Mouse (Mus musculus) kidney, postnatal 0 days (tissue): ENCODE data around the gene Myo16. TPM values are rescaled to one million over a fixed set of nuclear protein-coding genes. Genes with fewer than 3 reads are reported as not detected.

Source experiments
- ATAC-seq: fragments of 200-750 bp; cut with Nextera tagmentation; replicated peaks from 2 replicates; pipeline ENCODE4 v1.8.0; 2017; ENCODE audit warnings: low read depth, moderate number of reproducible peaks, moderate TSS enrichment, moderate library complexity; ENCODE audit not compliant: low FRiP score
- DNase-seq: peaks from one replicate; pipeline ENCODE4 v3.0.0-alpha.2; 2016; ENCODE audit warnings: low spot score
- H3K27ac ChIP-seq: fragments of 300-500 bp; sonication (generic); 2 replicates; pipeline ENCODE4 v1.5.1; 2014; ENCODE audit warnings: mild to moderate bottlenecking
- H3K27me3 ChIP-seq: fragments of 300-500 bp; sonication (generic); 2 replicates; pipeline ENCODE4 v1.6.1; 2014; ENCODE audit warnings: low read length, mixed read lengths; ENCODE audit not compliant: insufficient read depth
- H3K36me3 ChIP-seq: fragments of 300-500 bp; sonication (generic); 2 replicates; pipeline ENCODE4 v1.6.1; 2014; ENCODE audit warnings: low read length, mixed read lengths; ENCODE audit not compliant: insufficient read depth
- H3K4me1 ChIP-seq: fragments of 300-500 bp; sonication (generic); replicated peaks from 2 replicates; pipeline ENCODE4 v1.6.1; 2014; ENCODE audit warnings: antibody characterized with exemption, low read length, mixed read lengths; ENCODE audit not compliant: insufficient read depth
- H3K4me2 ChIP-seq: fragments of 300-500 bp; sonication (generic); 2 replicates; pipeline ENCODE4 v1.6.1; 2014; ENCODE audit warnings: mild to moderate bottlenecking, low read length, moderate library complexity, mixed read lengths
- H3K4me3 ChIP-seq: fragments of 300-500 bp; sonication (generic); replicated peaks from 2 replicates; pipeline ENCODE4 v1.5.1; 2014; ENCODE audit warnings: low read depth, low read length
- H3K9ac ChIP-seq: fragments of 300-500 bp; sonication (generic); 2 replicates; pipeline ENCODE4 v1.6.1; 2014; ENCODE audit warnings: low read depth, low read length
- H3K9me3 ChIP-seq: fragments of 300-500 bp; sonication (generic); replicated peaks from 2 replicates; pipeline ENCODE4 v1.6.1; 2016; ENCODE audit warnings: low read length, inconsistent platforms, mixed read lengths
- CTCF ChIP-seq: IDR thresholded peaks from 2 replicates; pipeline ENCODE4 v1.5.1; 2016; ENCODE audit warnings: antibody characterized with exemption, low read depth, mild to moderate bottlenecking, moderate library complexity
- WGBS: fragments of 180-500 bp; shearing (Covaris S2); extraction: QIAGEN DNeasy Blood & Tissue Kit; methylation state at CpG from one replicate; pipeline ENCODE4 v1.1.7; 2014; 5-methylcytosine and 5-hydroxymethylcytosine counted together
- polyA plus RNA-seq: library from polyadenylated mRNA; unstranded; fragments of >200 nt; fragmentation: Nextera tagmentation; extraction: Ambion mirVana; gene quantifications from 2 replicates; pipeline ENCODE4 v1.2.1, GENCODE M21; 2015

Gene Myo16
- 0.08 and 0.17 TPM in 2 replicates for polyA plus RNA-seq

DNA sequence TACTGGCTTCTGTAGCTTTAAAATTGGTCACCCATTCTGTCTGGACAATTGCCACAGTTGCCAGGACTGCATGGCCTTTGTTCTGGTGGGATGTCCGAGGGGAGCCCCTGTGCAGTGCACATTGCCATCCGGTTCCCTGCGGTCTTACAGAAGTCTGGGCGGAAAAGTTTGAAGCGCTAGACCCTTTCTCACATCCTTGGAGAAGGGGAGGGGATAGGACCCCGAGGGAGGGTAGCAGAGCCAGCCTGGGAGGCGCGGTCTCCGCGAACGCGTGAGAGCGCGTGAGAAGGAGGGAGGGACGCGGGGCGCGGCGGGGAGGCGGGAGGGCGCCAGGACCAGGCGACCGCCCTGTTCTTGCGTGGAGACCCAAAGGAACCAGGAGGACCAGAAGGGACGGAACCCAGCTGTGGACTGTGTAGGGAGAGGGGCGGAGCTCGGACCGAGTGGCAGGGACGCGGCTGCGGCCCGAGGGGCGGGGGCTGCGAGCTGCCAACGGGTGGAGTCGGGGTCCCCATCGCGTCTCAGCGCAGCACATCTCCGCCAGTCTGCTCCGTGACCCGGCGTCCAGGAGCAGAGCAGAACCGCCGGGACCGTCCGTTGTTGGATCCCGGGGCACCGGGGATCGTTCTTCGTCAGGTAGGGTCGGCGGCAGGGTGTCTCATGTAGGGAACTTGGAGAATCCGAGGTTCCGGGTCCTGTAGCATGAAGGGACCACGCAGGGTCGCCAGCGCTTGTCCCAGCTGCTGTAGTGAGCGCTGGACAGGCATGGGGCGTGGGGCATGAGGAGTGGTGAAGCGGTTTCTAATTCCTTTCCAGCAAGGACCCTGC is at the start of gene Myo16:
Gene Myo16 (plus strand): TSS at position 301 of the 828 bp plus-strand sequence.
- no peaks in the 10 kb centered on the region for H3K4me1 ChIP-seq
- no peak within 1 kb of the TSS for H3K27ac ChIP-seq
- peak within 1 kb of the TSS; percentile 43 for H3K4me3 ChIP-seq
- no peaks in the 10 kb centered on the region for H3K9me3 ChIP-seq
- WGBS, result 1% methylated on average over 60 of the region's 61 CpGs
- H3K36me3 ChIP-seq, result no peaks in the 10 kb centered on the region
- peak within 1 kb of the TSS; percentile 76 for H3K4me2 ChIP-seq
- peak within 1 kb of the TSS; percentile 40 for H3K9ac ChIP-seq
- peak; percentile 35 for DNase-seq
- peak; percentile 75 for ATAC-seq
- peaks cover 9% of the 10 kb centered on the region; the same call in 1 of the 2 replicates for H3K27me3 ChIP-seq
- TF ChIP-seq CTCF, result no peak

DNA sequence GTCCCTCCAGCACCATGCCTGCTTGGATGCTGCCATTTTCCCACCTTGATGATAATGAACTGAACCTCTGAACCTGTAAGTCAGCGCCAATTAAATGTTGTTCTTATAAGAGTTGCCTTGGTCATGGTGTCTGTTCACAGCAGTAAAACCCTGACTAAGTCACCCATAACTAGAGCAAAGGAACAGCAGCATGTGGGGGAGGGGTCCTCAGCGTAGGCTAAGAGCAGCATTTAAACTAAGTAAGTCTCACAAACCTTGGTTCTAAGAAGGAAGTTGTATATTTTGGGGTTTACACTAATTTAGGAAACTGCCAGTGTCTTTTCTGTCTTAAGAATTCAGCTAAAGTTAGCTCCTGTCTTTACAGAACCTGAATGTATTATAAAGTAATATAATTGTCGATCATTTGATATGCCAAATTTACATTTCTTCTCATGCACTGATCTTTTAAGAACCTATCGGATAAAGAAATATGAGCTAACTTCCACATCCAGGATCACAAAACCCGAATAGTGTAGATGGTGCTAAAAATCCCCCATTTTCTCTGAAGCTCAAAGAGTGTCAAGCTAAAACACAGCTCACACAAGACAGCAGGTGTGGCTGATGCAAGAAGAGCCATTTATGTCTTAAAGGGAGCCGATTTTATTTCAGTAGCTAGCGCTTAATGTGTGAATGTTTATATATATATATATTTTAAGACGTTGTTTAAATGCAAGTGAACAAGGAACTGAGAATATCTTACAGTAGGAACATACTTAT is 45.0 kb upstream of the Myo16 start:
- TF ChIP-seq CTCF, result no peak
- no peak overlapping the region for H3K4me3 ChIP-seq
- no peaks in the 10 kb centered on the region for H3K36me3 ChIP-seq
- no peak overlapping the region for H3K27ac ChIP-seq
- H3K4me1 ChIP-seq, result no peaks in the 10 kb centered on the region
- ATAC-seq (no peak), DNase-seq (no peak)
- no peak overlapping the region for H3K9ac ChIP-seq
- no peak overlapping the region for H3K4me2 ChIP-seq
- no peaks in the 10 kb centered on the region for H3K27me3 ChIP-seq
- 88% methylated on average over 8 of the region's 8 CpGs for WGBS
- no peaks in the 10 kb centered on the region for H3K9me3 ChIP-seq

DNA sequence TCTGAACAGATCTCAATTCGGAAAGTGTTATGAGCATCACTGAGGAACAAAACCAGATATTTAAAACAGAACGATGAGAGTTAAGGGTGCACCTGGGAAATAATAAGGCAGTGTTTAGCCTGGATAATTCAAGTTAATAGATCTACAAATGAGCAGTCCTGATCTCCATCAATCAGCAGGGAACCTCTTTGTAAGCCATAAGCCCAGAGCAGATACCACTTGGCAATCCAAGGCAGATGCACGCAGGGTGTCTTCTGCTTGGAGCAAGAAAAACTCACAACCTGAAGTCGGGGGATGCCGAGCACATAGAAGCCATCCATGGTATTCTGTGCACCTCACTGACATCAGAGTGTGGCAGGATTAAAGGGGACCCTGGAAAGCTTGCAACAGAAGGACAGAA is 31.0 kb upstream of the Myo16 start:
- DNase-seq (no peak), ATAC-seq (no peak)
- Histone ChIP-seq H3K9me3 (no peaks in the 10 kb centered on the region), H3K4me1 (no peaks in the 10 kb centered on the region), H3K27me3 (no peaks in the 10 kb centered on the region), H3K4me3 (no peak overlapping the region), H3K27ac (no peak overlapping the region), H3K9ac (no peak overlapping the region), H3K4me2 (no peak overlapping the region), H3K36me3 (no peaks in the 10 kb centered on the region)
- 89% methylated on average over 5 of the region's 5 CpGs for WGBS
- no peak for TF ChIP-seq CTCF

DNA sequence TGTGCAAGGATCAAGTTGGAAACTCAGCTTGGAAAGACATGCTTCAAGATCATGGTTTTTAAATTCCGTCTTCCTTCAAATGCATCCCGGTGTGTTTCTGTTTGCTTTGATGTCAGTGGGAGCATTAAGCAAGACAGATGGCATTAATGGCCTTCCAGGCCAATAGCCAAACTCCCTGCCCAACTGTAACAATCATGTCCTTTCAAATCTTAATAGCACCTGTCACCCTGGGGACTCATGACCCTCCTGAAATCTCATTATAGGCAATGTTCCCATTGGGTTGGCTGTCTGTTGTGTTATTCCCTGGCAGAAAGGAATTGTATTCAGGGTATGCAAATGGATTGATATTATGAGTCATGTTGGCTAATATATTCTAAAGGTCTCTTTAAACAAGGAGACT is 30.3 kb upstream of the Myo16 start:
- no peaks in the 10 kb centered on the region for H3K4me1 ChIP-seq
- DNase-seq, result no peak
- no peak overlapping the region for H3K4me2 ChIP-seq
- no peaks in the 10 kb centered on the region for H3K27me3 ChIP-seq
- no peak for ATAC-seq
- H3K36me3 ChIP-seq, result no peaks in the 10 kb centered on the region
- no peak overlapping the region for H3K9ac ChIP-seq
- TF ChIP-seq CTCF, result no peak
- H3K27ac ChIP-seq, result no peak overlapping the region
- H3K9me3 ChIP-seq, result no peaks in the 10 kb centered on the region
- WGBS, result 56% methylated on average over 2 of the region's 2 CpGs
- H3K4me3 ChIP-seq, result no peak overlapping the region

DNA sequence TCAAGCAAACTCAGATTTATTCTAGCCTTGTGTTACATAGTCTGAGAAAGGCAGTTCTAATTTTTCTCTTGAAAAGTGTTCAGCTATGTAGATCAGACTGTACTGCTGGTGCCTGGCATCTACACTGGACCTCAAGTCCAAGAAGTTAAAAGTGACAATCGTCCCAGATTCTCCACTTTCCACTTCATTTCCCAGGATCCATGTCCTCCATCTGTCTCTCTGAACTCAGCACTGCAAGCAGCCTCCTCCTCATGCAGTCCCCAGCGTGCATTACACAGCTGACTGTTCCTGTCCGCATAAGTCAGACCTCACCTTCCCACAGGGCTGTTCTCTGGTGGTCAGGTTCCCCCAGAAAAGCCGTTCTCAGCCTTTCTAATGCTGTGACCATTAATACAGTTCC is 28.0 kb upstream of the Myo16 start:
- no peaks in the 10 kb centered on the region for H3K36me3 ChIP-seq
- no peak overlapping the region for H3K27ac ChIP-seq
- H3K27me3 ChIP-seq, result no peaks in the 10 kb centered on the region
- H3K4me3 ChIP-seq, result no peak overlapping the region
- H3K4me1 ChIP-seq, result no peaks in the 10 kb centered on the region
- ATAC-seq (no peak), DNase-seq (no peak)
- TF ChIP-seq CTCF, result no peak
- WGBS, result 83% methylated on average over 4 of the region's 4 CpGs
- no peak overlapping the region for H3K9ac ChIP-seq
- no peak overlapping the region for H3K4me2 ChIP-seq
- no peaks in the 10 kb centered on the region for H3K9me3 ChIP-seq

DNA sequence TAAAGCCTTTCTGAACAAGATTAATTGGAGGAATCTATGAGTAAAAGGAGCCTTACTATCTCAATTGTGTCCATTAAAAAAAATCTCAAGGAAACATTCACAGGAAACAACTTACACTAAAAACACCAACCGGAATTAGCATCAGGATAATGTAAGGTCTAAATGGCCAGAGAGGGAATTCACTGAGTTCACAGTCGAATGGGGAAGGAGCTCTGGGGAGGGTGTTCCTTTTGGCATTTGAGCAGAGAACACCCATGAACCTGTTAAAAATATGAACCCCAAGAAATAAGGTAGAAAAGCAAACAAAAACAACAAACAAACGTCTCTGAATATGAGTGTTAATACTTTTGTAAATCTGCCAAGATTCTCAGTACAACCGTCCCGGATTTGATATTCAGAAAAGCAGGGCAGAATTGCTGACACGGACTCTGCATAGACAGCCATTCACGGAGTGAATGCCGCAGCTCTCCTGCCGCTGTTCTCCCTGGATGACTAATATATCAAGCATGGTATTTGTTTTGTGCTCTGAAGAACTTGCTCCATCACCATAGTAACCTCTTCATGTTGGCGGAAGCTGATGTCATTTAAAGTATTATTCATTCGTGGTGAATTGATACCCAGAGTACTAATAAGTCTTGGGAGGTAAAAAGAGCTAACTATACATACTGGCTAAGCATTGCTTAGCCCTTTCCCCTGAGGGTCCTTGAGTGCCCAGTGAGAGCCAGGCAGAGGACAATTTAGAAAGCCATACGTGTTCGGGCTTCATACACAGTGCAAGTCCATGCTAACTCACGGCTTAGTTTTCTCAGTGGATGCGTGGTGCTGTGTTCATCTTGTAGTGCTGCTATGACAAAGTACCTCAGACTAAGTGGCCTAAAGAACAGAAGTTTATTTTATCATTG is 22.9 kb upstream of the Myo16 start:
- Histone ChIP-seq H3K9ac (no peak overlapping the region), H3K9me3 (no peaks in the 10 kb centered on the region), H3K36me3 (no peaks in the 10 kb centered on the region), H3K27me3 (no peaks in the 10 kb centered on the region), H3K27ac (no peak overlapping the region), H3K4me1 (no peaks in the 10 kb centered on the region), H3K4me2 (no peak overlapping the region), H3K4me3 (no peak overlapping the region)
- WGBS, result 71% methylated on average over 15 of the region's 15 CpGs
- ATAC-seq (no peak), DNase-seq (peak; percentile 21)
- no peak for TF ChIP-seq CTCF
